In the genomic region with DNA sequence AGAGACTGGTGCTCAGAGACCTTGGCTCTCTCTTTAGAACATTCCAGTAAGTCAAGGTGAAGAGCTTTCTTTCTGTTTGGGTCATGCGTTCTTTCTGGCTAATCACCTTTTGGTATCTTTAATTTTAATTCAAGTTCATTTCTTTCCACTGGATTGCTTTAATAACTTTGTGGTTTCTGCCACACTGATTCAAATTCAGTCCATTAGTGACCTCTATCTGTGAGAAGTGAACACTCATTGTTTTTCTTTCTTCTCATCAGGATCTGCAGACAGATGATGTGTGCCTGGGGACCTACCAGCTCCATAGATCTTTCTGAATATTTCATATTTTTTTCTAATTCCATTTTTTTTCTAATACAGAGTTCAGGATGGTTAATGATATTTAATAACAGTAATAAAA, we compare ENCODE assay signal across 8 mouse cellular contexts. TPM values are rescaled to one million over a fixed set of nuclear protein-coding genes. Genes with fewer than 3 reads are reported as not detected.
DNase-seq lines count a peak whose midpoint lies in the region; ATAC-seq and TF ChIP-seq lines count a peak whose summit lies in the region.

No protein-coding gene starts in this region.

- peak; percentile 64 for TF ChIP-seq CTCF in intestine, postnatal 0 days (IDR thresholded peaks at IDR 0.05; ENCODE audit: low read depth)

- no peak for ATAC-seq in lung, embryonic 15.5 days (ENCODE audit: borderline replicate concordance, extremely low read depth, low FRiP score, low TSS enrichment)
- ATAC-seq in intestine, postnatal 0 days, result no peak
- ATAC-seq in stomach, embryonic 15.5 days (ENCODE audit: insufficient read depth, low FRiP score, low read depth), result no peak

- H3K4me2 ChIP-seq in lung, embryonic 15.5 days, result peak overlapping the region; percentile 77; the same call in 1 of the 2 replicates
- peak overlapping the region; percentile 94; the same call in 1 of the 2 replicates for H3K4me2 ChIP-seq in intestine, postnatal 0 days (replicated peaks; ENCODE audit: low read depth)
- peak overlapping the region; percentile 86 for H3K4me2 ChIP-seq in stomach, embryonic 15.5 days

- H3K27ac ChIP-seq in lung, embryonic 15.5 days, result no peak overlapping the region
- H3K27ac ChIP-seq in intestine, postnatal 0 days (ENCODE audit: low read depth, low read length), result no peak overlapping the region
- H3K27ac ChIP-seq in stomach, embryonic 15.5 days, result no peak overlapping the region

- H3K9me3 ChIP-seq in lung, embryonic 15.5 days, result no peaks in the 10 kb centered on the region
- H3K9me3 ChIP-seq in intestine, postnatal 0 days (ENCODE audit: control insufficient read depth), result no peaks in the 10 kb centered on the region
- H3K9me3 ChIP-seq in stomach, embryonic 15.5 days, result no peaks in the 10 kb centered on the region

- no peak overlapping the region for H3K9ac ChIP-seq in lung, embryonic 15.5 days
- H3K9ac ChIP-seq in intestine, postnatal 0 days (ENCODE audit: low read depth, low read length), result no peak overlapping the region
- H3K9ac ChIP-seq in stomach, embryonic 15.5 days, result no peak overlapping the region

- no peak overlapping the region for H3K4me3 ChIP-seq in lung, embryonic 15.5 days
- H3K4me3 ChIP-seq in intestine, postnatal 0 days (ENCODE audit: low read depth, low read length), result no peak overlapping the region
- peak overlapping the region; percentile 76 for H3K4me3 ChIP-seq in stomach, embryonic 15.5 days (replicated peaks)

- no peaks in the 10 kb centered on the region for H3K36me3 ChIP-seq in lung, embryonic 15.5 days
- H3K36me3 ChIP-seq in intestine, postnatal 0 days (ENCODE audit: control insufficient read depth, insufficient read depth), result no peaks in the 10 kb centered on the region
- H3K36me3 ChIP-seq in stomach, embryonic 15.5 days, result no peaks in the 10 kb centered on the region

- peaks cover 2% of the 10 kb centered on the region; the same call in 1 of the 2 replicates for H3K27me3 ChIP-seq in lung, embryonic 15.5 days
- H3K27me3 ChIP-seq in intestine, postnatal 0 days (replicated peaks; ENCODE audit: control insufficient read depth, insufficient read depth, low read length), result peaks cover 23% of the 10 kb centered on the region; the same call in 1 of the 2 replicates
- H3K27me3 ChIP-seq in stomach, embryonic 15.5 days (replicated peaks), result 0 out of 2 replicates have a peak, but pooled peaks cover under 1% of the 10 kb centered on the region

- 22% methylated on average over 1 of the region's 1 CpGs for WGBS in lung, embryonic 15.5 days
- 56% methylated on average over 1 of the region's 1 CpGs for WGBS in intestine, postnatal 0 days
- WGBS in stomach, embryonic 15.5 days, result 50% methylated on average over 1 of the region's 1 CpGs

- peak; percentile 30 for DNase-seq in embryo, embryonic 10.5 days (ENCODE audit: low spot score)
- DNase-seq in embryo, embryonic 9.5 days (ENCODE audit: extremely low spot score), result no peak
- DNase-seq in lung, postnatal 36 days, result no peak
- no peak for DNase-seq in right cerebral cortex, postnatal 10 days (ENCODE audit: low spot score in 2 of 2)
- DNase-seq in adrenal gland, adult 2 months, result no peak

- peaks cover 27% of the 10 kb centered on the region for H3K4me1 ChIP-seq in lung, embryonic 15.5 days
- 0 out of 2 replicates have a peak, but pooled peaks cover 5% of the 10 kb centered on the region for H3K4me1 ChIP-seq in intestine, postnatal 0 days (replicated peaks; ENCODE audit: control insufficient read depth, insufficient read depth, low read length)
- H3K4me1 ChIP-seq in stomach, embryonic 15.5 days, result 0 out of 2 replicates have a peak, but pooled peaks cover 6% of the 10 kb centered on the region

RNA-seq across cellular contexts. Expression of a gene that starts 6.5 kb away (rescaled TPM):
- 14.2 and 14.6 TPM in 2 replicates for polyA plus RNA-seq in lung, embryonic 15.5 days (2015; fragmentation: Nextera tagmentation; extraction: Ambion mirVana)
- 2.8 and 3.5 TPM in 2 replicates for polyA plus RNA-seq in intestine, postnatal 0 days (2015; fragmentation: Nextera tagmentation; extraction: Ambion mirVana)
- polyA plus RNA-seq in stomach, embryonic 15.5 days (2015; fragmentation: Nextera tagmentation; extraction: Ambion mirVana), result 25.7 and 30.2 TPM in 2 replicates
- total RNA-seq in adrenal gland, adult 2 months (2021), result 10 to 100 TPM; 10.4 to 11.5 TPM
- 2.2 and 2.8 TPM in 2 replicates for polyA plus RNA-seq in adrenal gland, adult 2 months (2012; rRNA removed)
